Mouse (Mus musculus): ENCODE results near the gene Lrpap1. TPM values are rescaled to one million over a fixed set of nuclear protein-coding genes. Genes with fewer than 3 reads are reported as not detected.

Lrpap1 gene
- total and polyA plus RNA-seq, 3 experiments, result 31.4 to 116 (median 112) TPM

GRCm38 (mm10) chr5:35120024-35120423 is 14.5 kb upstream of the Lrpap1 start:
- no peak for DNase-seq

GRCm38 (mm10) chr5:35118418-35118817 is 12.9 kb upstream of the Lrpap1 start:
- DNase-seq, result peak; percentile 59

DNA sequence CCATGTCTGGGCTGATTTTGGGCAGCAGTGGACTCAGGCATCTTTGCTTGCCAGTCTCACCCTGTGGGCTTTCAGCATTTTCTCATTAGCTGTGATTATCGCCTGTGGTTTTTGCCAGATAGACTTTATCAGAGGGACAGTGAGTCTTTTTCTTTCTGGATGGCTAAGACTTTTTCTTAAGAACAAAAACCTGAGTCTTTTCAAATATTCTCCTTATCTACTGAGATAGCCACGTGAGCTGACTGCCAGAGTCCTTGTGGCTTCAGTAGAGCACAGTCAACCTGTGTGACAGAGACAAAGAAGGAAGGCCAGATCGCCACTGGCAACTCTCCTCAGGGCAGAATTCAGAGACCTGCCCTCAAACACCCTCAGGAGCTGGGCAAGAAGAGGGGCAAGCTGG is 12.1 kb upstream of the Lrpap1 start:
- DNase-seq, result no peak

DNA sequence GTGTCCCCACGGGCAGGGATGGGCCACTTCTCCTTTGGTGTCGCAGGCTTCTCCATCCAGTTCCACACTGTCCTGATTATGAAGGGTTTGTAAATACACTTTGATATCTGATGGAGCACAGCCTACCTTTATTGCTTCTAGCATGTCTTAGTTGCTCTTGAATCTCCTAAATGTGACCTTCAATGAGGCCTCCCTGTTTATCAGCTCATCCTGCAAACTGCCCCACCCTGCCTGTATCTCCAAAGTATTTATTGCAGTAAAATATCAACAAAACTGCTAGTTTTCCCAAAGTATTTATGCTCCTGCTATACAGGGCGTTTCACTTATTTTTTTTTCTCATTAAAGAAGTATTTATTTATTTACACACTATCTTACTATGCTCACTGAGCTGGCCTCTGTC is 10.4 kb upstream of the Lrpap1 start:
- no peak for DNase-seq

GRCm38 (mm10) chr5:35112444-35112843 is 6.9 kb upstream of the Lrpap1 start:
- no peak for DNase-seq

DNA sequence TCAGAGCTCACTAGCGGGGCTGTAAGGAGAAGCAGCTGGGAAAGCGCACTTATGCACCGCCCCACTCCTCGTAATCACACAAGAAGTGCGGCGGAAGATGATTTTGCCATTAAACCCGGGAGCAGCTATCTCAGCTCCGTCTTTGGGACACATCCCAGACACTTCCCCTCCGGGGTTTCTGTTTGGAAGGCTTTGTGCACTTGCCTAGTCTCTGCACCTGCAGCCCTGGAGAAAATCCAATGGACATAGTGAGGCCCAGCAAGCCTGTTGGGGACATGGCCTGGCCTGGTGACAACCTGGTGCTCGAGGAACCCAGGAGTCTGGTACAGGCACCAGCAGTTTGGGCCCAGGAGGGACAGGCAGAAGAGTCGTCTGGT is 344 bp upstream of the Lrpap1 start:
- DNase-seq, result no peak

DNA sequence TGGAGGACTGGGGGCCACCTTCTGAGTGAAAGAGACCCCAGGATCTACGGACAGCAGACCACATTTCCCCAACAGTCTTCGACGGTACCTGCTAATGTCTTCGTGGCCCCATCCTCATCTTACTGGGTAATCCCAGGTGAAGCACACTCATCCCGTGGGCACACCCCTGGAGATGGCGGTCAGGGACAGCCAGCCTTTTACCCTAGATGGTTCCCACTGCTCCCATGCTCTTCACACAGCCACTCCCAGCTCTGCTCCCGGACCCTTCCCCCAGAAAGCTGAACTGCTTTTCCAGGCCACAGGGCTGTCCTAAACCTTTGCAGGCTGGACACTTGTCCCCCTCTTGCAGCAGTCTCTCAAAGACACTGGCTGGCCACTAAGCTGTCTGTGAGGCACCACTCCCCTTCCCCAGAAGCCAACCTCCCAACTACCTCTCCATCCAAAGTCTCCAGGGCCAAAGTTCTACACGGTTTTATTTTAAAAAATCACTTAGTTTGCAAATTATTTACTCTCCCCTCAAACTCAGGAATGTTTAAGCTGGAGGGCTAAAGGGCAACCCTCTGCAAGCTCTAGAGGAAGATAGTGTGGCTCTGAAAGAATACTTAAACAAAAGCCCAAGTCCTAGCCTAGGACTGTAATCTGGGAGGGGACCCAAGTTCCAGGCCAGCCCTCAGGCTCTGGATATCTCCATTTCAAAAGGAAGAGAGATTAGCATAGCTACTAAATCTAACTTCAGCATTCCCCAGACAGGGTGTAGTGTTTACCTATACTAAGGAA is 1.2 kb downstream of the Lrpap1 start:
- no peak for DNase-seq

DNA sequence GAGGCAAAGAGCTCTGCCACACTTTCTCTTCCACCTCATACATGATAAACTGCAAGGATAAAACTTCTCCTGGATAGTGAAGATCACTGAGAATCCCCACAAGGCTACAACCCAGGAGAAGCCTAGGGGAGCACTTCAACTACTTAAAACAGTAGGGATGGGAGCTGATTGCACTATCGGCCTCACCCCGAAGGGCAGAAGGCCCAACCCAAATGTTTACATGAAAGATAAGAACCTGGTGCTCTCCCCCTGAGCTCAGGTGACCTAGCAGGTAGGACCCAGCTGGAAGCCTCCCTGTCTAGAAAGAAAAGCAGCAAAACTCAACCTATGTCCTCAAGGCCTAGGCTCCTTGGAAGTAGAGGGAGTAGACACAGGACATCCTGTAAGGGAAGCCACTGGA is 2.0 kb downstream of the Lrpap1 start:
- DNase-seq, result no peak

GRCm38 (mm10) chr5:35103086-35103485 is 2.5 kb downstream of the Lrpap1 start:
- DNase-seq, result no peak

GRCm38 (mm10) chr5:35091636-35092035 is 13.9 kb downstream of the Lrpap1 start:
- no peak for DNase-seq

DNA sequence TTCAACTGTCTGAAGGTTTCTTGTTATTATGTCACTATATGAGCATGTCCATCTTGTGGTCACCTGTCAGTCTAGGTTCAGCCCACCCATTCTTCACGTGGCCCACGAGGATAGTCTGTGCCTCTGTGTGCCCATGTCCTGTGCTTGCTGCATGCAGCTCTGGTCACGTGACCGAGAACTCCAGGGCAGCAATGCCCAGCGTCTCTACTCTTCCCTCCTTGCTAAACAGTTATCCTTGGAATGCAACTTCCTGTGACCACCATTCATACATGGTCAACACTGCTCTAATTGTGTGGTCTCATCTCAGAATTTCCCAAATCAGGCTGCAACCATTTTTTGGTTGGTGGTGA is 16.0 kb downstream of the Lrpap1 start:
- DNase-seq, result no peak

DNA sequence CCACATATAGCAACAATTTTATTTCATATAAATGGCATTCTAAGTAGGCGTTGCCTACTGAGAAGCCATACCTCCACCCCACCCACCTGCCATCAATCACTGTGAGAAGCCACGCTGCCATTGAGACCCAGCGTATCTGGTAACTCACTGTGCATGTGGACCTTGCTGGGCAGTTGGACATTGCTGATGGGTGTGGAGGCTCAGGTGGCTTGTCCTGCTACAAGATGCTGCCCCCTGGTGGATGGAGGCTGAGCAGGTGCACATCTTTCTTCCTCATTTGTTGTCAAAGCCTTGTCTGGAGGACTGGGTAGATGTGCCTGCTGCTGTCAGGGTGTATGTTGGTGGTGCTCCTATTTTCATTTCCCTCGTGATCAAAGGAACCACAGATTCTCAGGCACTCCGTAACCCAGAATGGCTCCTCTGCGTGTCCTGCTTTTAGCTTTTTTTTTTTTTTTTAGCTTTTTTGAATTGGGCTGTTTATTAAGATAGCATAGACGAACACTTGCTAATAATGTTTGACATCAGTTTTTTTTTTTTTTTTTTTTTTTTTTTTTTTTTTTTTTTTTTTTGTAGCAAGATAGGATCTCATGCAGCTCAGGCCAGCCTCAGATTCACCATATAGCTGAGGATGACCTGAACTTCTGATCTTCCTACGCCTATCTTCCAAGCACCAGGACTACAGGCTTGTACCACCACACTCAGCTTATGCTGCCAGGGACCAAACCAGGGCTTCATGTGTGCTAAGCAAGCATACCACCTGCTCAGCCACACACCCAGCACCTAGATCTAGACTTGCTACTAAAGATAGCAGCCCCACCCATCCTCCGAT is 16.6 kb downstream of the Lrpap1 start:
- peak; percentile 88 for DNase-seq

DNA sequence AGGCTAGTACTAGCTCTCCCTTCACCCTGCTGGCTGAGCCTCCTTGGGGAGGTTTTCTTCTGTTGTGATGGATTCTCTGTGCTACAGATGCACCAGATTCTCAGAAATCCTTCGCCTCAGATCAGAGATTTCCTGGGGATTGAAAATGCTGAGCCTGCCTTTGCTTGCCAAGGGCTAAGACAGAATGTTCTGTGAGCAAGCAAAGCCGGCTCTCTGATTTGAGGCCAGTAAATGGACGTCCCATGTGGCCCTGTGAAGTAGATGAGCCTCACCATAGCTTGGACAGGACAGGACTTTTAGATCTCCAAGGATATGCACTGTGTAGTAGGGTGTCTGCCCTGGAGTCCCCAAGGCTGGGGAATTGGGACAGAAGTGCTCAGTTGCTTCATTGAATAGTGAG is 20.7 kb downstream of the Lrpap1 start:
- no peak for DNase-seq

- peak; percentile 58 for DNase-seq
These were observed 26.5 kb downstream of the Lrpap1 start for GRCm38 (mm10) chr5:35079101-35079500.

GRCm38 (mm10) chr5:35076369-35076768 is 29.2 kb downstream of the Lrpap1 start:
- no peak for DNase-seq

GRCm38 (mm10) chr5:35073992-35074391 is 31.6 kb downstream of the Lrpap1 start:
- DNase-seq, result peak; percentile 92

- DNase-seq, result no peak
These were observed 32.3 kb downstream of the Lrpap1 start for GRCm38 (mm10) chr5:35073235-35073634.

GRCm38 (mm10) chr5:35071855-35072254 is 33.7 kb downstream of the Lrpap1 start:
- no peak for DNase-seq

GRCm38 (mm10) chr5:35070953-35071352 is 34.6 kb downstream of the Lrpap1 start:
- no peak for DNase-seq

- peak; percentile 84 for DNase-seq
These were observed 35.3 kb downstream of the Lrpap1 start for GRCm38 (mm10) chr5:35070314-35070713.

DNA sequence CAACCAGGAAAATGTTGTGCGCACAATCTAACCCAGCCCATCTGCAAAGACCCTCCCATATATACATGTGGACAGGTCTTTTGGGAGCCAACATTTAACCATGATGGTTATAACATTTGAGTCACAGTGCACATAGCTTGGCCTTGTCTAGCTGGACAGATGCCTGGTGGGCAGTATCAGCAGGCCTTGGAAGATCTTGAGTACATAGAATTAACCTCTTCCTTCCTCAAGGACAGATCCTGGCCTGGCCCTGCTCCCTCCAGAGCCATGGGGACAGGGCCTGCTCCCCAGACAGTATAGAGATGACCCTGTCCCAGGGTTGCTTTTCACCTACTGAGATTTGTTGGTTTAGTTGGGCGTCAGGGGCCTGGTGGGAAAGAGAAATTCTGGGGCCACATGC is 35.7 kb downstream of the Lrpap1 start:
- DNase-seq, result peak; percentile 57

DNA sequence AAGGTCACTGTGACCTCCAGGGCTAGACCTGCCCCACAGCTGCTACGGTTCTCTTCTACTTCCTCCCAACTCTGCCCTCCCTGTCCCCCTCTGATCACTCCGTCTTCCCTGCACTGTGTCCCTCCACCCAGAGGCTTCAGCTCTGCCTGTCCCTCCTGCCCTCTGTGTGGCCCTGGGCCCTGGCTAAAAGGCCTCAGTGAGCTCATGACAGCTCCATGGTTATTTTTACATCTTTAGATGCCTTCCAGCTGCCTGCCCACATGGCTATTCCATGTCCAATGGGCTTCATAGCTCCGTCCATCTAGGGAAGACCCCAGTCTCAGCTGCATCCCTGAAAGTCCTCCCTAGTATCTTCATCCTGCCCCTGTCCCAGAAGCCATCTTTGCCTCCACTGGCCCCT is 45.5 kb downstream of the Lrpap1 start:
- DNase-seq, result no peak

DNA sequence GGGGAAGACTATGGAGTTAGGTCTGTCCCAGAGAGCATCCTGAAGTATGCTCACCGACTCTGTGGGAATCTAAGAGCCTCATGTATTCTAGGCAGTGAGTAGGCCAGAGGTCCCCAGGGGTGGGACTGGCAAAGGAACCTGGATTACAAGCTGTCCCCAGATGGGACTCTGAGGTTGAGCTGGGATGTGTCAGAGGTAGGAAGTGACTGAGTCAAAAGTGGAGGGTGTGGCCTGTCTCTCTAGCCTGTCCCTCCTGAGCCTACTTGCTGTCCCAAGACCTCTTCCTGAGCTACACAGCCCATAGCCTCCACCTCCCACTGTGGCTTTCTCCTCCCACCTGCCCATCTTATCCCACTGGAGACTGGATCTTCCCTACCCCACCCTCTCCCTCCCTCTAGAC is 47.4 kb downstream of the Lrpap1 start:
- no peak for DNase-seq

DNA sequence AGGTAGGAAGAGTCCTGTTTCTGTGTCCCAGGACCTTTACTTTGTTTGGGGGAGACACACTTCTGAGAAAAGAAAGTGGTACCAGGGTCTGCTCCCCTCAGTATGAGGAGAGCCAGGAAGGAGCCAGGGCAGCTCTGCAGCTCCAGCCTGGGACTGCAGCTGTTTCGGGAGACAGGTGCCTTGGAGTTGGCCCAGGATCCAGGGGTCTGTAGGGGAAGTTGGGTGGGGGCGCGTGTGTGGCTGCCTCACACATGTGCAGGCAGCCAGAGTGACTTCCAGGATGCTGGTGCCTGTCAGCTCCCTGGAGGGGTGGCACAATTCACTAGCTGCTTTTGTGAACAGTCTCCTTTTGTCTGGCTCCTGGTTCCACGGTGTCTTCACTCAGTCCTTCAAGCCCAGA is 48.0 kb downstream of the Lrpap1 start:
- no peak for DNase-seq
